Mouse (Mus musculus) small intestine, adult 2 months (tissue): ENCODE results near the gene Slc24a3.

Source experiments
- CTCF ChIP-seq: fragments of 200-500 bp; IDR thresholded peaks from 2 replicates; pipeline ENCODE4 v1.5.1; 2012; ENCODE audit warnings: low read depth, mild to moderate bottlenecking, control low read depth, inconsistent platforms, low read length, moderate library complexity, mixed read lengths; ENCODE audit not compliant: insufficient replicate concordance, insufficient read length; ENCODE audit errors: extremely low read depth
- POLR2A ChIP-seq: fragments of 200-500 bp; IDR thresholded peaks from 2 replicates; pipeline ENCODE4 v1.6.1; 2012; ENCODE audit warnings: low read depth, mild to moderate bottlenecking, control low read depth, inconsistent platforms, low read length, moderate library complexity

DNA sequence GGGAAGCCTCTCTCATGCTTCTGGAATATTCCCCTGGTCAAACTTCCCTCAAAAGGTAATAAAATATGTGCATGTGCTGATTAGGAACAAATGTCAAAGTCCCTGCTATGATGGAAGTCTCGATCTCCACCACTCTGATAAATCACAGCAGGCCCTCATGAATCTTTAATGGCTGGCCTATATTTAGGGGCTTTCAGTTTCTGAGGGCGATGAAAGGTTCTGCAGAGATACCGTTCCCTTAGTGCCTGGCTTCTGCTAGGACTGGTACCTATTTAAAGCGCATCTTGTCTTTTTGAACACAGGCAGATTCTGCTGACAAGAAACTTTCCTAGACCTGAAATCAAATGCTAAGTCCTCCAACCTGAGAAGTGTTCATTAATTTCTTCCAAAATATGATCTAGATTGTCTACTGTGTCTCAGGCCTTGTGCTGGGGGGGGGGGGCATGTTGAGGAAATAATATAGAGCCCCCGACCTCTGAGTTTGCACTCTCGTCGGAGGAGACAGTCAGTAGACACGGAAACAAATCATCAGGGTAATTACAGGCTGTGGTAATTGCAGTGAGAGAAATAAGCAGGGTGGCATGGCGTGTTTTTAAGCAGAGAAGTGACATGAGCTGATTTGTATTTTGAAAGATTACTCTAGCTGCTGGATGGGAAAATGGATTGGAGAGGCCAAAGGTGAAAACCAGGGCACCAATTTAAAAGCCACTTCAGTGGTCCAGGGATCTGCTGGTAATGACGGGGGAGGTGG, 230.1 kb downstream of the Slc24a3 start:
- TF ChIP-seq POLR2A (no peak), CTCF (no peak)
